Mouse (Mus musculus): Measurements from ENCODE around the gene Brwd3. TPM values are rescaled to one million over a fixed set of nuclear protein-coding genes. Genes with fewer than 3 reads are reported as not detected.
A peak's percentile ranks its signal among the peaks of the same experiment; 100 is the strongest.

Brwd3 gene
- polyA plus RNA-seq (2014; fragmentation: Nextera tagmentation; extraction: Ambion mirVana), result 3.4 and 4.0 TPM in 2 replicates

DNA sequence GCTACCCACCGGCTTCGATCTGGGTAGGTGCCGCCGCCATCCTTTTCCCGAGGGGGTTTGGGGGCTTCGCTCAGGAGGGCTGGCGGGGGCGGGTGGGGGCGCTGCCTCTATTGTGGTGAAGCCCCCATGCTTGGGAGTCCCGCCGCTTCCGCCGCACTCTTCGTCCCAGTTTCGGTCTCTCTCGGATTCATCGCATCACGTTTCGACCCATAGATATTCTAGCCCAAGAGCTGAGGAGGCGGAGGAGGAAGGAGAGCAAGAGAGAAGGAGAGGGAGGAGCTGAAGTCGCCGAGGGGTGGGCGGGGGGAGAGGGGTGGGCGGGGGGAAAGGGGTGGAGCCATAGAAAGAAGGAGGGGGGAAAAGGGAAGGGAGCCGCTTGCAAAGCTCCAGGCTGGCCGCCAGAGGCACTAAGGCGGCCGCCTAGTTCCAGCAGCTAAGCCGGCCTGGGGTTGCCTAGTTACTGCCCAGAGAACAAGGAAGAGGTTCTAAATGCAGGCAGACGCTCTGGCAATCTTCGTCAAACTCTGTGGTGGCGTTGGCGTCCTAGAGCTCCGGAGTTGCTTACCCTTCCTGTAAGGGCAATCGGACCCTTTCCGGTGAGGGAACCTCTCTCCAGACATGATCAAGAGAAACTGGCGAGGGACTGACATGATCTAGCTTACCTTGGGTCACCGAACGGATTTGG is at the start of gene Brwd3:
TSS of gene Brwd3 (minus strand) at position 283 of the 685 bp plus-strand sequence.
- Histone ChIP-seq H3K9ac (ENCODE audit: low read length) (peak within 1 kb of the TSS; percentile 48), H3K27me3 (replicated peaks; ENCODE audit: control insufficient read depth, insufficient read depth, low read length) (no peaks in the 10 kb centered on the region), H3K36me3 (ENCODE audit: control insufficient read depth, insufficient read depth, low read length) (no peaks in the 10 kb centered on the region), H3K4me2 (ENCODE audit: low read length) (peak within 1 kb of the TSS; percentile 47), H3K4me3 (ENCODE audit: low read depth, low read length) (peak within 1 kb of the TSS; percentile 55), H3K9me3 (ENCODE audit: control insufficient read depth, low read length) (no peaks in the 10 kb centered on the region), H3K4me1 (replicated peaks; ENCODE audit: control insufficient read depth, insufficient read depth, low read length) (no peaks in the 10 kb centered on the region), H3K27ac (ENCODE audit: low read depth) (peak within 1 kb of the TSS; percentile 76)
- ATAC-seq (replicated peaks; ENCODE audit: low FRiP score, low TSS enrichment, low read depth), result peak; percentile 91
- WGBS, result 7% methylated on average over 34 of the region's 39 CpGs
- peak; percentile 75 for DNase-seq (ENCODE audit: low spot score)

DNA sequence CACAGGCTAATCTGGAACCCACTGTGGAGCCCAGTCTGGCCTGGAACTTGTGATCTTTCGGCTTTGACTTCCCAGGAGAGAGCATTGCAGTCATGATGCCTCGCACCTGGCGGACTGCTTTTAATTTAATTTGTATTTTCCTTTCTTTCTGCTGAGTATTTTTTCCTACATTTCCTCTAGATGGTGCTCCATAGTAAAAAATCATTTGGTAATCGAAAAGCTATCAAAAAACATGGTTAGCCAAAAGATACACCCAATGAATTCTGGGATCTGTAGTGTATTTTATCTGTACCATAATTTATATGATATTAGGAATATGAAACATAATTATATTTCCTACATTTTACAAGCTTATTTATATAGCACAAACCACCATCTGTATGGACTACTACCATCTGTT is 28.5 kb upstream of the Brwd3 start:
- Histone ChIP-seq H3K4me2 (ENCODE audit: low read length) (no peak overlapping the region), H3K36me3 (ENCODE audit: control insufficient read depth, insufficient read depth, low read length) (no peaks in the 10 kb centered on the region), H3K4me1 (replicated peaks; ENCODE audit: control insufficient read depth, insufficient read depth, low read length) (no peaks in the 10 kb centered on the region), H3K9ac (ENCODE audit: low read length) (no peak overlapping the region), H3K9me3 (ENCODE audit: control insufficient read depth, low read length) (no peaks in the 10 kb centered on the region), H3K27me3 (replicated peaks; ENCODE audit: control insufficient read depth, insufficient read depth, low read length) (no peaks in the 10 kb centered on the region), H3K27ac (ENCODE audit: low read depth) (no peak overlapping the region), H3K4me3 (ENCODE audit: low read depth, low read length) (no peak overlapping the region)
- WGBS, result 83% methylated on average over 4 of the region's 4 CpGs
- ATAC-seq (replicated peaks; ENCODE audit: low FRiP score, low TSS enrichment, low read depth) (no peak), DNase-seq (ENCODE audit: low spot score) (no peak)

DNA sequence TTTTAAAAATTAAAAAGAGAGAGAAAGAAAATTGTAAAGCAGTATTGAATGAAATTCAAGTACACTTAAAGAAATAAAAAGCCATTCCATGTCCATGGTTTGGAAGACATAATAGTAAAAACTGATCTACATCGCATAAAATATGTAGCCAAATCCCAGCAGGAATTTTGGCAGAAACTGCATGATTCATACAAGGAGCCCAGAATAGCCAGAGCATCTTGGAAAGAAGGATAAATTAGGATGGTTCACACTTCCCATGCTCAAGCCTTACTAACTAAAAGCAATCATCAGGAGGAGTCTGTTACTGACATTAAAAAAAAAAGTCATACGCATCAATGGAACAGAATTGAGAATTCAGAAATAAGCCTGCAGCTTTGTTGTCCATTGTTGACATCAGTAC is 8.5 kb upstream of the Brwd3 start:
- no peak overlapping the region for H3K4me2 ChIP-seq (ENCODE audit: low read length)
- H3K27ac ChIP-seq (ENCODE audit: low read depth), result no peak overlapping the region
- no peaks in the 10 kb centered on the region for H3K4me1 ChIP-seq (replicated peaks; ENCODE audit: control insufficient read depth, insufficient read depth, low read length)
- ATAC-seq (replicated peaks; ENCODE audit: low FRiP score, low TSS enrichment, low read depth) (no peak), DNase-seq (ENCODE audit: low spot score) (no peak)
- H3K4me3 ChIP-seq (ENCODE audit: low read depth, low read length), result no peak overlapping the region
- no peaks in the 10 kb centered on the region for H3K36me3 ChIP-seq (ENCODE audit: control insufficient read depth, insufficient read depth, low read length)
- no peaks in the 10 kb centered on the region for H3K27me3 ChIP-seq (replicated peaks; ENCODE audit: control insufficient read depth, insufficient read depth, low read length)
- WGBS, result 92% methylated on average over 2 of the region's 2 CpGs
- H3K9me3 ChIP-seq (ENCODE audit: control insufficient read depth, low read length), result no peaks in the 10 kb centered on the region
- no peak overlapping the region for H3K9ac ChIP-seq (ENCODE audit: low read length)

DNA sequence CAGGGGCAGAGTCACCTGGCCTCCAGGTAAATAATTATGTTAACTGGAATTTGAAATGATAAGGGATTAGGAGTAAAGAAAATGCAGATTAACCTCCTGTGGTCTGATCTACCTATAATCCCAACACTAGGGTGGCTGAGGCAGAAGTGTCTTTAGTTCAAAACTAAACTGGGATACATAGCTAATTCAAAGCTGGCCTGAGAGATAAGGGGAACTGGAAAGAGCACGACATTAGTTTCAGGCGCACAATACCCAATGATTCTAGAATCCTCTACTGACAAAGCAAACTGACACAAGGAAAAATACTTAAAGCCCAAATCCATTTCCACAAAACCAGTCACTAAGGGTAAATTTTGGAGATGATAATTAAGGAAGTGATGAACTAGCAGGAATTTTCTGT is 2.2 kb upstream of the Brwd3 start:
- Histone ChIP-seq H3K9ac (ENCODE audit: low read length) (no peak overlapping the region), H3K9me3 (ENCODE audit: control insufficient read depth, low read length) (no peaks in the 10 kb centered on the region), H3K4me2 (ENCODE audit: low read length) (no peak overlapping the region), H3K27ac (ENCODE audit: low read depth) (no peak overlapping the region), H3K4me3 (ENCODE audit: low read depth, low read length) (no peak overlapping the region), H3K4me1 (replicated peaks; ENCODE audit: control insufficient read depth, insufficient read depth, low read length) (no peaks in the 10 kb centered on the region), H3K27me3 (replicated peaks; ENCODE audit: control insufficient read depth, insufficient read depth, low read length) (no peaks in the 10 kb centered on the region), H3K36me3 (ENCODE audit: control insufficient read depth, insufficient read depth, low read length) (no peaks in the 10 kb centered on the region)
- DNase-seq (ENCODE audit: low spot score), result no peak
- no peak for ATAC-seq (replicated peaks; ENCODE audit: low FRiP score, low TSS enrichment, low read depth)
- WGBS, result 91% methylated on average over 2 of the region's 2 CpGs

DNA sequence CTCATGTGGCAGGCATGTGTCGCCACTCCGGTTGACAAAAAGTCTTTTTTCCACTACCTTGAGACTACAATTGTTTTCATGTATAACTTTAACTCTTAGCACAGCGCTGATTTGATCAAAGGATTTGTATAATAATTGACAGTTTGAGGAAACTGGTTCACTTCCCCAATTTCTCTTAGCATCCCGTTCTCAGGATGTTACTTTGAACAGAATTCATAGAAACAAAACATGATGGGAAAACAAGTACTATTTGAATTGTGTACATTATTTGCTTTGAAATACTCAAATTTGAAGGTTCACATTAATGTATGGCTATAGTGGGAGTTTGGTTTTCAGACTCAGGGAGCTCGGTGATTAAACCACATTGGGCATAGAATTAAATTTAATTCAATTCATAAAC is 1.1 kb upstream of the Brwd3 start:
- ATAC-seq (replicated peaks; ENCODE audit: low FRiP score, low TSS enrichment, low read depth) (no peak), DNase-seq (ENCODE audit: low spot score) (no peak)
- no peaks in the 10 kb centered on the region for H3K4me1 ChIP-seq (replicated peaks; ENCODE audit: control insufficient read depth, insufficient read depth, low read length)
- H3K27ac ChIP-seq (ENCODE audit: low read depth), result no peak overlapping the region
- H3K4me2 ChIP-seq (ENCODE audit: low read length), result peak overlapping the region; percentile 47
- no peak overlapping the region for H3K9ac ChIP-seq (ENCODE audit: low read length)
- WGBS, result 64% methylated on average over 5 of the region's 5 CpGs
- H3K27me3 ChIP-seq (replicated peaks; ENCODE audit: control insufficient read depth, insufficient read depth, low read length), result no peaks in the 10 kb centered on the region
- H3K9me3 ChIP-seq (ENCODE audit: control insufficient read depth, low read length), result no peaks in the 10 kb centered on the region
- H3K4me3 ChIP-seq (ENCODE audit: low read depth, low read length), result peak overlapping the region; percentile 33
- no peaks in the 10 kb centered on the region for H3K36me3 ChIP-seq (ENCODE audit: control insufficient read depth, insufficient read depth, low read length)

DNA sequence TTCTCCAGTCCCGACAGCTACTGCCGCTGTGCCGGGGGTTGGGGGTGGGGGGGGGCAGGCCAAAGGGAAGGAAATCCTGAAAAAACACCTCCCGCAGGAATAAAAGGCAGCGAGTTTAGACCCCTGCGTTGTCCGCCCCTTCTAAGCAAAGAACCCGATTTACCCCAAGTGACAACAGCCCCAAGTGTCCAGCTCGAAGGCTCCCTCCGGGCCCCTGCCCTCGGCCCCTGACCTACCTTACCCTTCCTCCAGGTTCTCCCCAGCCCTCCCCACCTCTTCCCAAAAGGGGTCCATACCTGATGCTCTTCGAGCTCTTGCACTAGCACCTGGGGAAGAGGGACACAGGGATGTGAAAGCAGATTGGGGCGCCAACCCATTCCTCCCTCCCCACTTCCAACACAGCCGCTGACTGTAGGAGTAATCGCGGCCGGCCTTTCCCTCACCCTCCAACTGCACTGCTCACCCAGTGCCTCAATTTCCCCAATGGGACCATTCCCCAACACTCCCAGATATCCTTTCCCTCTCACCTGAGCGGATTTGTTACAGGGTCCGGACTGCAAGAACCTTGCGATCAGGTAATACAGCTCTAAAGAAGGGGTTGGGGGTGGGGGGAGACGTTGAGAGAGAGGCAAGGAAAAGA is 671 bp downstream of the Brwd3 start:
- Histone ChIP-seq H3K36me3 (ENCODE audit: control insufficient read depth, insufficient read depth, low read length) (no peaks in the 10 kb centered on the region), H3K4me2 (ENCODE audit: low read length) (peak overlapping the region; percentile 44), H3K4me1 (replicated peaks; ENCODE audit: control insufficient read depth, insufficient read depth, low read length) (no peaks in the 10 kb centered on the region), H3K27ac (ENCODE audit: low read depth) (peak overlapping the region; percentile 76; the same call in 1 of the 2 replicates), H3K9me3 (ENCODE audit: control insufficient read depth, low read length) (no peaks in the 10 kb centered on the region), H3K9ac (ENCODE audit: low read length) (peak overlapping the region; percentile 48), H3K4me3 (ENCODE audit: low read depth, low read length) (peak overlapping the region; percentile 55), H3K27me3 (replicated peaks; ENCODE audit: control insufficient read depth, insufficient read depth, low read length) (no peaks in the 10 kb centered on the region)
- DNase-seq (ENCODE audit: low spot score) (peak; percentile 72), ATAC-seq (replicated peaks; ENCODE audit: low FRiP score, low TSS enrichment, low read depth) (peak; percentile 53)
- 18% methylated on average over 20 of the region's 21 CpGs for WGBS

DNA sequence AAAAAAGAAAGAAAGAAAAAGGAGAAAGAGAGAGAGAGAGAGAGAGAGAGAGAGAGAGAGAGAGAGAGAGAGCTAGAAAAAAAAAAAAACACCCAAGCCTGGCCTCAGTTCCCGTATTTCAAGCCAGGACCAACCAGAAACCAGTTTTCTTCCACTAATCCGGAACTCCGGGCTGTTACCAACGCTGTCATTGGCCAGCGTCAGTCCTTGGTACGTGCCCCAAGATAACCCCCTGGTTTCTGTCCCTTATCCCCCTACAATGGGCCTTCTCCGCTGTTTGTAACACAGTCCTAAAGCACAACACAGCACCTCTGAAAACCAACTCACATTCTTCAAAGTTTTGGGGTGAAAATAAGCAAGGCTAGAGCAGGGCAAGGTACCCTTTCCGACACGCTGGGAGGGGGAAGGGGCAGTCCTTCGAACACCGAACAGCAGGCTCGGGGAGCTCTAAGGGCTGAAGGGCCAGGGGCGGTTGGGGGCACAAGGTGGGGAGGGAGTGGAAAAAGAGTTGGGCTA is 1.4 kb downstream of the Brwd3 start:
- no peaks in the 10 kb centered on the region for H3K27me3 ChIP-seq (replicated peaks; ENCODE audit: control insufficient read depth, insufficient read depth, low read length)
- peak overlapping the region; percentile 48 for H3K9ac ChIP-seq (ENCODE audit: low read length)
- H3K36me3 ChIP-seq (ENCODE audit: control insufficient read depth, insufficient read depth, low read length), result no peaks in the 10 kb centered on the region
- peak overlapping the region; percentile 55 for H3K4me3 ChIP-seq (ENCODE audit: low read depth, low read length)
- ATAC-seq (replicated peaks; ENCODE audit: low FRiP score, low TSS enrichment, low read depth) (peak; percentile 69), DNase-seq (ENCODE audit: low spot score) (peak; percentile 84)
- peak overlapping the region; percentile 76 for H3K27ac ChIP-seq (ENCODE audit: low read depth)
- whole genome bisulfite sequencing, result 10% methylated on average over 13 of the region's 13 CpGs
- no peaks in the 10 kb centered on the region for H3K4me1 ChIP-seq (replicated peaks; ENCODE audit: control insufficient read depth, insufficient read depth, low read length)
- peak overlapping the region; percentile 44 for H3K4me2 ChIP-seq (ENCODE audit: low read length)
- H3K9me3 ChIP-seq (ENCODE audit: control insufficient read depth, low read length), result no peaks in the 10 kb centered on the region

DNA sequence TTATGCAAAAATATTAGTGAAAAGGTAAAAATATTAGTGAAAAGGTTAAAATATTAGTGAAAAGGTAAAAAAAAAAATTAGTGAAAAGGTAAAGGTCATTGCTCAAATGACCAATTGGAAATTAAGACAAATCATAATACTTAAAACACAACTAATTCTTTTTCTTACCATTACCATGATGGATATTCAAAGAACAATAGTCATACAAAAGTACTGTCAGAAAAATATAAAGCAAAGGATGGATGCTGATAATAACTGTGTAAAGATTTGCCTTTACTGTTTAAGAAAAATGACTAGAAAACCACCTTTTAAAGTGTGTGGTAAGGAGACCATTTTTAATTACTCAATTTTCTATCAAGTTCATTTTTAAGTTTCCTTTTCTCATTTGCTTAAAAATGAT is 2.9 kb downstream of the Brwd3 start:
- no peak overlapping the region for H3K9ac ChIP-seq (ENCODE audit: low read length)
- DNase-seq (ENCODE audit: low spot score), result no peak
- no peaks in the 10 kb centered on the region for H3K4me1 ChIP-seq (replicated peaks; ENCODE audit: control insufficient read depth, insufficient read depth, low read length)
- H3K9me3 ChIP-seq (ENCODE audit: control insufficient read depth, low read length), result no peaks in the 10 kb centered on the region
- H3K36me3 ChIP-seq (ENCODE audit: control insufficient read depth, insufficient read depth, low read length), result no peaks in the 10 kb centered on the region
- H3K27me3 ChIP-seq (replicated peaks; ENCODE audit: control insufficient read depth, insufficient read depth, low read length), result no peaks in the 10 kb centered on the region
- no peak overlapping the region for H3K4me2 ChIP-seq (ENCODE audit: low read length)
- no peak for ATAC-seq (replicated peaks; ENCODE audit: low FRiP score, low TSS enrichment, low read depth)
- H3K4me3 ChIP-seq (ENCODE audit: low read depth, low read length), result no peak overlapping the region
- H3K27ac ChIP-seq (ENCODE audit: low read depth), result no peak overlapping the region

All from intestine, embryonic 14.5 days (tissue).